Mouse (Mus musculus) hindbrain, embryonic 16.5 days (tissue): Measurements from ENCODE around the gene Gm13941. TPM values are rescaled to one million over a fixed set of nuclear protein-coding genes. Genes with fewer than 3 reads are reported as not detected.

Experiments used
- ATAC-seq: fragments of 200-750 bp; cut with Nextera tagmentation; 2 replicates; pipeline ENCODE4 v1.8.0; 2017; ENCODE audit warnings: moderate TSS enrichment, moderate library complexity
- H3K27ac ChIP-seq: fragments of 300-500 bp; sonication (generic); 2 replicates; pipeline ENCODE4 v1.5.1; 2014; ENCODE audit warnings: low read depth, mild to moderate bottlenecking, control low read depth, low read length, moderate library complexity
- H3K27me3 ChIP-seq: fragments of 300-500 bp; sonication (generic); replicated peaks from 2 replicates; pipeline ENCODE4 v1.6.1; 2014; ENCODE audit warnings: low read length; ENCODE audit not compliant: control insufficient read depth, insufficient read depth
- H3K36me3 ChIP-seq: fragments of 300-500 bp; sonication (generic); 2 replicates; pipeline ENCODE4 v1.6.1; 2014; ENCODE audit warnings: mild to moderate bottlenecking, low read length, moderate library complexity, mixed read lengths; ENCODE audit not compliant: control insufficient read depth, insufficient read depth
- H3K4me1 ChIP-seq: fragments of 300-500 bp; sonication (generic); 2 replicates; pipeline ENCODE4 v1.6.1; 2014; ENCODE audit warnings: low read depth, low read length; ENCODE audit not compliant: control insufficient read depth, insufficient read depth
- H3K4me2 ChIP-seq: fragments of 300-500 bp; sonication (generic); 2 replicates; pipeline ENCODE4 v1.6.1; 2014; ENCODE audit warnings: mild to moderate bottlenecking, low read length, control low read depth, moderate library complexity
- H3K4me3 ChIP-seq: fragments of 300-500 bp; sonication (generic); 2 replicates; pipeline ENCODE4 v1.5.1; 2014; ENCODE audit warnings: mild to moderate bottlenecking, low read length, control low read depth, moderate library complexity
- H3K9ac ChIP-seq: fragments of 300-500 bp; sonication (generic); 2 replicates; pipeline ENCODE4 v1.6.1; 2014; ENCODE audit warnings: low read depth, mild to moderate bottlenecking, control low read depth, low read length, moderate library complexity
- H3K9me3 ChIP-seq: fragments of 300-500 bp; sonication (generic); 2 replicates; pipeline ENCODE4 v1.6.1; 2014; ENCODE audit warnings: mild to moderate bottlenecking, low read length, moderate library complexity; ENCODE audit not compliant: control insufficient read depth
- WGBS: fragments of 180-500 bp; shearing (Covaris S2); extraction: QIAGEN DNeasy Blood & Tissue Kit; methylation state at CpG from one replicate; pipeline ENCODE4 v1.1.7; 2014; 5-methylcytosine and 5-hydroxymethylcytosine counted together
- polyA plus RNA-seq: library from polyadenylated mRNA; unstranded; fragments of >200 nt; fragmentation: Nextera tagmentation; extraction: Ambion mirVana; gene quantifications from 2 replicates; pipeline ENCODE4 v1.2.1, GENCODE M21; 2015

Gene Gm13941
- not detected in 2 replicates for polyA plus RNA-seq

- no peak within 1 kb of the TSS for H3K9ac ChIP-seq
- H3K4me1 ChIP-seq: no peaks in the 10 kb centered on the region
- H3K9me3 ChIP-seq: no peaks in the 10 kb centered on the region
- no peaks in the 10 kb centered on the region for H3K27me3 ChIP-seq
- ATAC-seq: no peak
- H3K27ac ChIP-seq: no peak within 1 kb of the TSS
- no peaks in the 10 kb centered on the region for H3K36me3 ChIP-seq
- H3K4me3 ChIP-seq: no peak within 1 kb of the TSS
- no peak within 1 kb of the TSS for H3K4me2 ChIP-seq
Measured at GRCm38 (mm10) chr2:111105882-111106281, at the start of gene Gm13941. Gene Gm13941 (minus strand): TSS chr2:111105982.

GRCm38 (mm10) chr2:111152836-111153235, 47.1 kb upstream of the Gm13941 start, which contains the start of gene Gm15130:
Gene Gm15130 (minus strand): TSS chr2:111152936.
- no peaks in the 10 kb centered on the region for H3K4me1 ChIP-seq
- H3K4me3 ChIP-seq: no peak within 1 kb of the TSS
- no peaks in the 10 kb centered on the region for H3K9me3 ChIP-seq
- no peak within 1 kb of the TSS for H3K27ac ChIP-seq
- no peak for ATAC-seq
- no peak within 1 kb of the TSS for H3K4me2 ChIP-seq
- WGBS: 75% methylated on average over 2 of the region's 2 CpGs
- H3K36me3 ChIP-seq: no peaks in the 10 kb centered on the region
- H3K27me3 ChIP-seq: no peaks in the 10 kb centered on the region
- no peak within 1 kb of the TSS for H3K9ac ChIP-seq

GRCm38 (mm10) chr2:111135739-111136138, 30.0 kb upstream of the Gm13941 start:
- Histone ChIP-seq H3K9me3 (no peaks in the 10 kb centered on the region), H3K27ac (no peak overlapping the region), H3K9ac (no peak overlapping the region), H3K36me3 (no peaks in the 10 kb centered on the region), H3K4me3 (no peak overlapping the region), H3K4me1 (no peaks in the 10 kb centered on the region), H3K27me3 (no peaks in the 10 kb centered on the region), H3K4me2 (no peak overlapping the region)
- peak; percentile 45; the same call in 1 of the 2 replicates for ATAC-seq
- WGBS: 76% methylated on average over 5 of the region's 5 CpGs

GRCm38 (mm10) chr2:111058586-111059261, 47.1 kb downstream of the Gm13941 start:
- Histone ChIP-seq H3K4me3 (no peak overlapping the region), H3K9ac (no peak overlapping the region), H3K36me3 (no peaks in the 10 kb centered on the region), H3K27ac (no peak overlapping the region), H3K9me3 (no peaks in the 10 kb centered on the region), H3K4me2 (no peak overlapping the region), H3K27me3 (no peaks in the 10 kb centered on the region), H3K4me1 (no peaks in the 10 kb centered on the region)
- WGBS: 98% methylated on average over 1 of the region's 1 CpGs
- peak; percentile 90 for ATAC-seq

Other genes starting within 250 kb of the Gm13941 start
- gene Ano3, start 155.1 kb downstream of the Gm13941 start, polyA plus RNA-seq: 0.98 and 1.1 TPM in 2 replicates
- gene Gm15130, start 47.0 kb upstream of the Gm13941 start, polyA plus RNA-seq: not detected in 2 replicates
- gene 4930430A15Rik, start 123.6 kb upstream of the Gm13941 start, polyA plus RNA-seq: not detected in 2 replicates
- not detected in 2 replicates for gene Olfr1275, start 129.3 kb upstream of the Gm13941 start, polyA plus RNA-seq
- gene Olfr1276, start 148.5 kb upstream of the Gm13941 start, polyA plus RNA-seq: not detected in 2 replicates
- not detected in 2 replicates for gene Olfr1277, start 168.1 kb upstream of the Gm13941 start, polyA plus RNA-seq
- gene Olfr1278, start 184.2 kb upstream of the Gm13941 start, polyA plus RNA-seq: not detected in 2 replicates
- gene Olfr1279, start 194.7 kb upstream of the Gm13941 start, polyA plus RNA-seq: not detected in 2 replicates
- gene Olfr1280, start 208.0 kb upstream of the Gm13941 start, polyA plus RNA-seq: not detected in 2 replicates
- not detected in 2 replicates for gene Olfr1281, start 220.5 kb upstream of the Gm13941 start, polyA plus RNA-seq
- gene Olfr1282, start 230.1 kb upstream of the Gm13941 start, polyA plus RNA-seq: not detected in 2 replicates